Mouse (Mus musculus) regulatory T cell (primary cell): ENCODE measurements at regions not wholly inside any gene's neighbourhood (a gene's known extent, or its start where the extent isn't known, plus 50 kb on each side); places are given as distances from the start of the nearest gene placed in this dataset.
"Not testable (repeated sequence)": the region's sequence is repeated elsewhere in the genome, so short reads cannot be mapped to it uniquely, and the experiment has no call there.

Experiments
- in situ Hi-C: fragments of 300-600 bp; cut with MboI, MseI; formaldehyde crosslinking; loops from one replicate; pipeline ENCODE4 v1.15.1; 2025; ENCODE audit warnings: high pct_unique_total_duplicates

GRCm38 (mm10) chr13:87649289-87649688 lies 1172.0 kb upstream of the Edil3 start:
- in situ Hi-C loops = loop anchor here (5.0 kb wide), 1 partner anchor 42 kb away; no protein-coding TSS in a partner anchor

DNA sequence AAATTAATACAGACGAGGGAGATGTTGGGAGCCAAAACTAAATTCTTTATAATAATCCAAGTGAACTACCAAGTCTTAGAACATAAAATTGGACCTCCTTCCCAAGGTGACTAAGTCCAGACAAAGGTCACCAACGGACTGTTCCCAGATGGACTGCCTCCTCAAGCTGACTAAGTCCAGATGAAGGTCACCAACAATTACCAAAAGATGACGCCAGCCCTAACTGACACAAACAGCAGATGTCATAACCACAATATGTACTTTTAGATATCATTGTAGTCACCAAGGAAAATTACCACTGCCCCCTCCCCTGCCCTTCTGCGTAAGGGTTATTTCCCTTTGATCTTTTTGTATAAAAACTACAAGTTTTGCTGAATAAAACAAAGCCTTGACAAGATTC lies 1148.8 kb upstream of the Edil3 start:
- in situ Hi-C loops = not testable (repeated sequence)

GRCm38 (mm10) chr13:87678917-87679316 lies 1142.4 kb upstream of the Edil3 start:
- in situ Hi-C loops = no loop called here
